Mouse (Mus musculus) embryonic stem cell, embryonic (primary cell): ENCODE measurements around the gene Lingo1.

Experiments
- CTCF ChIA-PET, 4 experiments: fragments of 300-600 bp in 2 of 4; fragments of 350-600 bp in 2 of 4; sonication (Branson Sonifier 250); formaldehyde crosslinking; loops; one replicate each; lab custom pipeline; 2022; ENCODE audit warnings: inconsistent platforms in 2 of 4; lab: Charles Lee
- POLR2A ChIA-PET, 4 experiments: fragments of 300-600 bp in 2 of 4; fragments of 350-600 bp in 2 of 4; sonication (Branson Sonifier 250); formaldehyde crosslinking; loops; one replicate each; lab custom pipeline; 2022; ENCODE audit warnings: antibody characterized with exemption in 4 of 4, inconsistent platforms in 1 of 4; lab: Charles Lee

Lingo1 gene

GRCm38 (mm10) chr9:56797876-56798275, 1.6 kb upstream of the Lingo1 start:
- POLR2A ChIA-PET: interaction anchor here in 3 of 4 experiments (0.5 to 1.8 kb wide), 11 partner anchors 9 to 638 kb away, joined by 3 to 6 read pairs (median 3); partner anchors contain the start of genes Hmg20a (in 1 of the 3) and Peak1 (in 1 of the 3)
- CTCF ChIA-PET: interaction anchor here (0.6 to 5.9 kb wide), 40 partner anchors 9 to 723 kb away, joined by 3 to 63 read pairs (median 4); partner anchors contain the start of gene Neil1 (in 1 of the 4)

GRCm38 (mm10) chr9:56796656-56797131, 426 bp upstream of the Lingo1 start:
- POLR2A ChIA-PET: interaction anchor here in 3 of 4 experiments (0.7 to 1.8 kb wide), 3 partner anchors 15 to 362 kb away, joined by 3 to 5 read pairs (median 5); partner anchors contain the start of gene Commd4 (in 1 of the 3)
- CTCF ChIA-PET: interaction anchor here (0.7 to 5.9 kb wide), 14 partner anchors 8 to 379 kb away, joined by 3 to 63 read pairs (median 4); partner anchors contain the start of genes Hmg20a (in 1 of the 4) and Peak1 (in 1 of the 4)

DNA sequence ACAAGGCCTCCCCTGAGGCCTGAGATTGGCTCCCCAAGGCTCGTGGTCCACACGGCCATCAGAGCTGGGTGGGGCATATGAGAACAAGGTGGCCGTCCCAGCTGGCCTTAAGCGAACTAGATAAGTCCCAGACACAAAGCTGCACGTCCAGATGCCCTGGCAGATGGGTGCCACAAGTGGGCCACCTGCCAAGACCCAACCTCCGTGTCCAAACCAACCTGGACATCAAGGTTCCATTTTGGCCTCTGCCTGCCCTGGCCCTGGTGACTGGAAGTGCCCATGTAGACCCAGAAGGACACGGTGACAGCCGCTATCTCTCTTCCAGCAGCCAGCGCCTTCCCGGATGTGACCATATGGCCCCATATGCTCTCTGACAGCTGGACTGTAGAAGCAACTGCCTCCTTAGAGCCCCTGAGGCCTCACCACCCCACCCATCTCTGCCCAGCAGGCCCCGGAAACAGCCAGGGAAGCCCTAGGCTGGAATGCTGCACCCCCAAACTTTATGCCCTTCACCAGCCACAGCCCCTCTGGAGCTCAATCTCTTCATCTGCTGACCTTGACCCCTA, 4.5 kb downstream of the Lingo1 start:
- ChIA-PET POLR2A (no interaction called here), CTCF (interaction anchor here in 2 of 4 experiments (0.6 to 1.1 kb wide), 2 partner anchors 155 to 1951 kb away, joined by 3 to 9 read pairs; no protein-coding TSS in a partner anchor)

DNA sequence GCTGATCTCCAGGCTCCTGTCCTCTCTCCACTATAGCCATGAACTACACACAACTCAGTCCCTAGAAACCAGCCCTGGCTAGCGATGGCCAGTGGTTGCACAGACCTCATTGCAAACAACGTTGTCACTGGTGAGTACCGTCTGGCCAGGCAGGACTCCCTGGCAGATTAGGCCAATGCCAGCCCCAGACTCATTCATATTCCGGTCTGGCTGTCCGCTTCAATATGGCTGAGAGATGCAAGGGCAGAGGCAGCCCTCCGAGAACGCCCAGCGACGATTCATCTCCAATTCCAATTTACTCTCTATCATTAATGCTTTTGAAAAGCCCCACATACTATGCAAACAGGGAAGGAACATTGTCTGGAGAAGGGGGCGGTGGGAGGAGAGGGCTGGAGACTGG, 11.7 kb downstream of the Lingo1 start:
- ChIA-PET POLR2A (no interaction called here), CTCF (interaction anchor here in 2 of 4 experiments (0.6 to 1.0 kb wide), 2 partner anchors 148 to 156 kb away, joined by 3 read pairs; no protein-coding TSS in a partner anchor)

DNA sequence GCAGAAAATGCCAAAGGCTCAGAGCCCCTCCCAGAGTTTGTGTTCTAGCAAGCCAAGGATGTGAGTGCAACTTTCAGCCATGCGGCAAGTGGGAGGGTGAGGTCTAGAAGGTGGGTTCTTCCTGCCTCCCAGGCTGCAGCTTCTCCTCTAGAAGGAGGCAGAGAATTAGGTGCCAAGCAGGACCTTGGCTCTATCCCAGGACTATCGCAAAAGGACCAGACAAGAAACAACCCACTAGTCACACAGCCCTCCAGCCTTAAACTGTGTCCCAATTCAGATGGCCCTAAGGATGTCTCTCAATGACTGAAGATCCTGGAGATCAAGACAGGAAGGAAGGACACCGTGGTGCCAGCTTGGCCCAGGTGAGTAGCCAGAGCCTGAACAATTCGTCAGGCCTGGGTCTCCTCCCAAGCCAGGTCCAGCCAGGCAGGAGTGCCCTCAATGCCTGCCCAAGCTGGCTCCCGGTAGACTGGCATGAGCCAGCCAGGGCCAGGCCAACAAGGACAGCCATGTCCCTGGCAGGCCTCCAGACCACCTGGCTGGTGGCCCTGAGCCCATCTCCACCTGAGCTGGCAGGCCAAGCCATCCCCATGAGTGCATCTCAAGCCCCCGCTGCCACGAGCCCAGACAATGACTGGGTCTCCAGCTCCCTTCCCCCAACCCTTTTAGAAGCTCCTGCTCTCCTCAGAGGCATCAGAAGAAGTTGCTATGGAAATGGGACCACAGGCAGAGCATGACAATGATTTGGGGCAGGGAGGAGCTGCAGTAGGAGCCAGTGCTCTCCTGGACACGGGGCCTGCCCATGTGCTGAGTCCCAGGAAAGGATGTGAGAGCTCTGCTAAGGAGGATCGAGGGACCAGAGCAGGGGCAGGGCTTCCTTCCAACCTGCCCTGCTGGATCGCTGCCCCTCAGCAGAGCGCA, 19.1 kb downstream of the Lingo1 start:
- ChIA-PET CTCF (interaction anchor here in 2 of 4 experiments (0.5 to 2.3 kb wide), 4 partner anchors 21 to 356 kb away, joined by 3 to 12 read pairs (median 4); partner anchors contain the start of gene Sin3a (in 1 of the 2)), POLR2A (interaction anchor here in 1 of 4 experiments (1.0 kb wide), 1 partner anchor 11 kb away, joined by 3 read pairs; no protein-coding TSS in a partner anchor)

DNA sequence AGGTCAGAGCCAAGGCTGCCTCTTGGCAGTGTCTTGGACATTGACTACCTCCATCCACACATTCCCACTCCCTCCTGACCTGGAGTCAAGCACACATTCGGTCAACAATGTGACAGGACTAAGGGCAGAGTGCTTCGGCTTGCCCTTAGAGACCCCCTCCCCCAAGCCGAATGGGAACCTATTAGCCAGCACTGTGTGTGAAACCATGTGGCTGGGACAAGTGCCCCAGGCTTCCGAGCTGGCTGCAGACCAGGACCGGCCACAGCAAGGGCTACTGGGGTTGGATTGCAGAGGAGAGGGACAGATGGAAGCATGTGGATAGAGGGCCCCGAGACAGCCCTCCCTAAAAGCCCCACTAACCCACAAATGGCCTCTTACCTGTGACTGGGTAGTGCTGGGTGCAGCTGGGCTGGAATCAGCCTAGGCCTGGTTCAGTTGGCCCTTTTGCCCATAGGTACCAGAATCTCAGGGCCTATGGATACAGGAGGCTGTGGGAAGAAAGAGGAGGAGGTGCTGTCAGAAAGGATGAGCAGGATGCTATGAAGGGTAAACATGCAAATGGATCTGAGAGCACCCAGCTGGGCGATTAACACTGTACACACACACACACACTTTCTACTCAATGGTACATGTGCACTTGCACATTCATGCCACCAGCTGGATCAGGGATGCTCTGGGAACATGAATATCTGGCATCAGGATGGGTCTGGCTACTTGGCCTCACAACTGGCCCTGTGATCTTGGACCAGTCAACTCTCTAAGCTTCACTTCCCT, 20.9 kb downstream of the Lingo1 start:
- CTCF ChIA-PET: interaction anchor here in 2 of 4 experiments (0.6 to 1.1 kb wide), 4 partner anchors 56 to 233 kb away, joined by 3 to 5 read pairs (median 4); no protein-coding TSS in a partner anchor
- POLR2A ChIA-PET: no interaction called here

- ChIA-PET CTCF (interaction anchor here in 3 of 4 experiments (0.6 to 1.3 kb wide), 20 partner anchors 9 to 147 kb away, joined by 3 to 8 read pairs (median 3); no protein-coding TSS in a partner anchor), POLR2A (interaction anchor here in 2 of 4 experiments (0.5 to 0.9 kb wide), 2 partner anchors 136 to 214 kb away, joined by 3 to 4 read pairs; no protein-coding TSS in a partner anchor)
These were observed 22.0 kb downstream of the Lingo1 start for GRCm38 (mm10) chr9:56774231-56774630.

GRCm38 (mm10) chr9:56773666-56774065, 22.6 kb downstream of the Lingo1 start:
- ChIA-PET CTCF (interaction anchor here in 3 of 4 experiments (0.6 to 1.3 kb wide), 20 partner anchors 9 to 146 kb away, joined by 3 to 8 read pairs (median 3); no protein-coding TSS in a partner anchor), POLR2A (interaction anchor here in 2 of 4 experiments (0.5 to 0.9 kb wide), 2 partner anchors 136 to 214 kb away, joined by 3 to 4 read pairs; no protein-coding TSS in a partner anchor)

- CTCF ChIA-PET: interaction anchor here in 1 of 4 experiments (1.1 kb wide), 1 partner anchor 129 kb away, joined by 4 read pairs; no protein-coding TSS in a partner anchor
- POLR2A ChIA-PET: interaction anchor here in 1 of 4 experiments (0.7 kb wide), 1 partner anchor 474 kb away, joined by 3 read pairs; no protein-coding TSS in a partner anchor
These were observed 28.6 kb downstream of the Lingo1 start for GRCm38 (mm10) chr9:56767653-56768136.

- ChIA-PET POLR2A (interaction anchor here in 2 of 4 experiments (0.7 to 0.9 kb wide), 2 partner anchors 11 to 473 kb away, joined by 3 read pairs; no protein-coding TSS in a partner anchor), CTCF (no interaction called here)
These were observed 29.5 kb downstream of the Lingo1 start for GRCm38 (mm10) chr9:56766629-56767357.

DNA sequence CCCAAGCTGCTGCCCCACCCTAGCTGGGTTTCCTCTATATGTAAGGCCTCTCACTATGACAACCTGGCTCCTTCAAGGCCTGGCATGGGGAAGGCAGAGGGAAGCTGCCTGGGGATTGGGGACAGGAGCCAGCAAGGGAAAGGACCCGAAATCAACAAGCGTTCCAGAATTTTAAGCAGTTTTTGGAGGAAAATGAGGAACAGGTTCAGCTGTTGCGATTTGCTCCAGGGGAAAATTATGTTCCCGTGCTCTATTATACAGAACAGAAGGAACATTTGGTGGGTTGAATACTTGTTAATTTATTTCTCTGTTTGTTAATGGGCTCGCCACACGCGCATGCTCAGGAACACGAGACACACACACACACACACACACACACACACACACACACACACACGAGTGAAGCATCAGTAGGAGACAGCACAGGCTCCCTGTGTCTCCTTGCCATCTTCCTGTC, 34.1 kb downstream of the Lingo1 start:
- POLR2A ChIA-PET: no interaction called here

GRCm38 (mm10) chr9:56757791-56758190, 38.5 kb downstream of the Lingo1 start:
- ChIA-PET POLR2A (no interaction called here), CTCF (no interaction called here)

More for the DNA sequence above, 34.1 kb downstream of the Lingo1 start:
- CTCF ChIA-PET: no interaction called here

- CTCF ChIA-PET: interaction anchor here in 1 of 4 experiments (0.6 to 1.1 kb wide), 2 partner anchors 119 to 744 kb away, joined by 3 read pairs; no protein-coding TSS in a partner anchor
- POLR2A ChIA-PET: no interaction called here
These were observed 41.1 kb downstream of the Lingo1 start for GRCm38 (mm10) chr9:56755119-56755518.

GRCm38 (mm10) chr9:56753386-56753785, 42.9 kb downstream of the Lingo1 start:
- ChIA-PET CTCF (interaction anchor here in 1 of 4 experiments (0.8 kb wide), 1 partner anchor 1760 kb away, joined by 3 read pairs; no protein-coding TSS in a partner anchor), POLR2A (no interaction called here)

DNA sequence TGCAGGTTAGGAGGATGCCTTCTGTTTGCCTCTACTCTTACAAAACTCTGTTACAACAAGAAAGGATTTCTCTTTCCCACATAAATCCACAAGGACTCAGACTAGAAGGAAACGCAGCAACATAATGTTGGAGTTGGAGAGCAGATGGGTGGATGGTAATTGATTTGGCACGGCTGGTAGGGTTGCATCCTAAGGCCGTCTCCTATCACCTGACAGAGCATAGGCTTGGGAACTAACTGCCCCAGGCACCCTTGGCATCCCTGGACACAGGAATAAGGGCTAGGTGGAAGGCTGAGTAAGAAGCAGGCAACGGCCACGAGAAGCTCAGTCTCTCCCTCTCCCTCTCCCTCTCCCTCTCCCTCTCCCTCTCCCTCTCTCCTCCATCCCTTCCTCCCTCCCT, 48.2 kb downstream of the Lingo1 start:
- ChIA-PET POLR2A (interaction anchor here in 1 of 4 experiments (0.7 kb wide), 1 partner anchor 77 kb away, joined by 3 read pairs; no protein-coding TSS in a partner anchor), CTCF (interaction anchor here in 1 of 4 experiments (0.5 kb wide), 1 partner anchor 673 kb away, joined by 4 read pairs; no protein-coding TSS in a partner anchor)

DNA sequence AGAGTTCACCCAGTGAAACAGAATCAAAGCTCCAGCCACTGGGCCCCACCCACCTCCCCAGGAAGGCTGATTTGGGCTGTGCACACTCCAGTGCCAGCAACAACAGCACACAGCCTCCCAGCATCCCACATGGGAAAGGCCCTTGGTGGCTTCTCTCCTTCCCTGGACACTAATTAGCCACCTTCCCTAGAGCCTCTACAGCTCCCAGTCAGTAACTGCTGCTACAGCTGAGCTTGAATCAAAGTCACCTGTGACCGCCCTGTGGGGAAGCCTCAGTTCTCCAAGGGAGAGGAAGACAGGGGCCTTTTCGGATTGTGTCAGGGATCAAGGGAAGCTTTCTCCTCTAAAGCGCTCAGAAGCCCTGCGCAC, 49.4 kb downstream of the Lingo1 start:
- POLR2A ChIA-PET: interaction anchor here in 1 of 4 experiments (0.6 to 1.7 kb wide), 2 partner anchors 17 to 682 kb away, joined by 3 to 4 read pairs; no protein-coding TSS in a partner anchor
- CTCF ChIA-PET: interaction anchor here in 2 of 4 experiments (1.0 to 2.1 kb wide), 4 partner anchors 20 to 111 kb away, joined by 3 to 9 read pairs (median 4); no protein-coding TSS in a partner anchor
